Mouse (Mus musculus) brain, adult 10 weeks (tissue): Measurements from ENCODE around the gene Ggt7. TPM values are rescaled to one million over a fixed set of nuclear protein-coding genes. Genes with fewer than 3 reads are reported as not detected.

Source experiments
- polyA plus RNA-seq: library from polyadenylated mRNA; stranded (reverse); fragments of 350-450 nt; fragmentation: Illumina TruSeq; extraction: RNeasy Lipid Tissue Mini Kit (QIAGEN cat#74804); gene quantifications from one replicate; pipeline ENCODE4 v1.2.3, GENCODE M21; 2015; ENCODE audit warnings: low read depth, low replicate concordance

Ggt7 gene
- polyA plus RNA-seq: 143 TPM

GRCm38 (mm10) chr2:155517455-155518423 lies at the start of gene Ggt7, which contains the start of gene Acss2:
TSS of gene Ggt7 (minus strand) at chr2:155518237.
TSS of gene Acss2 (plus strand) at chr2:155517948.

GRCm38 (mm10) chr2:155473570-155474088 lies 44.4 kb downstream of the Ggt7 start, which contains the start of gene Ncoa6:
TSS of gene Ncoa6 (minus strand) at chr2:155473894.

Other genes with a start within 250 kb of the Ggt7 start
- gene Map1lc3a, start 241.9 kb downstream of the Ggt7 start, polyA plus RNA-seq: 451 TPM
- gene Pigu, start 160.8 kb downstream of the Ggt7 start, polyA plus RNA-seq: 33.6 TPM
- gene Trp53inp2, start 137.2 kb downstream of the Ggt7 start, polyA plus RNA-seq: 140 TPM
- gene Ncoa6, start 44.3 kb downstream of the Ggt7 start, polyA plus RNA-seq: 28.6 TPM
- gene Acss2, start 289 bp downstream of the Ggt7 start, polyA plus RNA-seq: 55.5 TPM
- 19.7 TPM for gene Gss, start 74.6 kb upstream of the Ggt7 start, polyA plus RNA-seq
- 5.1 TPM for gene Myh7b, start 93.0 kb upstream of the Ggt7 start, polyA plus RNA-seq
- gene Trpc4ap, start 174.1 kb upstream of the Ggt7 start, polyA plus RNA-seq: 127 TPM
- gene Edem2, start 211.2 kb upstream of the Ggt7 start, polyA plus RNA-seq: 23.4 TPM
- not detected for gene Gm17581, start 217.6 kb upstream of the Ggt7 start, polyA plus RNA-seq
- gene Procr, start 232.9 kb upstream of the Ggt7 start, polyA plus RNA-seq: 0.74 TPM